Mouse (Mus musculus) activated CD4-positive, CD25-positive, alpha-beta regulatory T cell, adult 9 weeks (primary cell): ENCODE data around the gene Zbtb43. TPM values are rescaled to one million over a fixed set of nuclear protein-coding genes. Genes with fewer than 3 reads are reported as not detected.

Experiments used
- polyA plus RNA-seq: library from polyadenylated mRNA; unstranded; fragments of 100-300 nt; shearing (Covaris generic); gene quantifications from one replicate; pipeline ENCODE4 v1.2.1, GENCODE M21; 2017

Gene Zbtb43
- 28.2 TPM for polyA plus RNA-seq

DNA sequence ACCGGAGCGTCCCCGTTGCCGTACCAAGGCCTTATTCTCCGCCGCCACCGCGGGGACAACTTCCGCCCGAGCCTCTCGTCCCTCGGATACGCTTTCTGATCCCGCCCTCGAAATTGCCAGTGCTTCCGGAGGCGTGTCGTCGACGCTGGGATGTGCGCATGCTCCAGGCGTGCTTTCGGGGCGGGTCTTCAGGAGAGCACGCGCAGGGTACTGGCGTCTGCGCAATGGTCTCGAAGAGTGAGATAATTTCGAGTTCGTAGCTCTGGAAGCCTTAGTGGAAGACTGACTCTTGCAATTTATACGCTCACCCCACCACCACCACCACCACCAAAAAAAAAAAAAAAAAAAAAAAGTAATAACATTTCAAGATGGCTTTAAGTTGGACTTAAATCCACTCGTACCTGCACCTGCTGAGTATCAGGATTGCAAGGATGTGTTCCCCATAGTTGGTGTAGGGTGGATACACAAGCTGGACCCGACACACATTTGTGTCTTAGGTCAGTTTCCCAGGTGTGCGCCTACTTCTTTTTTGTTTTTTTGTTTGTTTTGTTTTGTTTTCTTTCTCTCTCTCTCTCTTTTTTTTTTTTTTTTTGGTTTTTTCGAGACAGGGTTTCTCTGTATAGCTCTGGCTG lies at the start of gene Zbtb43:
Zbtb43 (minus strand) TSS at position 94 of the 632 bp plus-strand sequence.

DNA sequence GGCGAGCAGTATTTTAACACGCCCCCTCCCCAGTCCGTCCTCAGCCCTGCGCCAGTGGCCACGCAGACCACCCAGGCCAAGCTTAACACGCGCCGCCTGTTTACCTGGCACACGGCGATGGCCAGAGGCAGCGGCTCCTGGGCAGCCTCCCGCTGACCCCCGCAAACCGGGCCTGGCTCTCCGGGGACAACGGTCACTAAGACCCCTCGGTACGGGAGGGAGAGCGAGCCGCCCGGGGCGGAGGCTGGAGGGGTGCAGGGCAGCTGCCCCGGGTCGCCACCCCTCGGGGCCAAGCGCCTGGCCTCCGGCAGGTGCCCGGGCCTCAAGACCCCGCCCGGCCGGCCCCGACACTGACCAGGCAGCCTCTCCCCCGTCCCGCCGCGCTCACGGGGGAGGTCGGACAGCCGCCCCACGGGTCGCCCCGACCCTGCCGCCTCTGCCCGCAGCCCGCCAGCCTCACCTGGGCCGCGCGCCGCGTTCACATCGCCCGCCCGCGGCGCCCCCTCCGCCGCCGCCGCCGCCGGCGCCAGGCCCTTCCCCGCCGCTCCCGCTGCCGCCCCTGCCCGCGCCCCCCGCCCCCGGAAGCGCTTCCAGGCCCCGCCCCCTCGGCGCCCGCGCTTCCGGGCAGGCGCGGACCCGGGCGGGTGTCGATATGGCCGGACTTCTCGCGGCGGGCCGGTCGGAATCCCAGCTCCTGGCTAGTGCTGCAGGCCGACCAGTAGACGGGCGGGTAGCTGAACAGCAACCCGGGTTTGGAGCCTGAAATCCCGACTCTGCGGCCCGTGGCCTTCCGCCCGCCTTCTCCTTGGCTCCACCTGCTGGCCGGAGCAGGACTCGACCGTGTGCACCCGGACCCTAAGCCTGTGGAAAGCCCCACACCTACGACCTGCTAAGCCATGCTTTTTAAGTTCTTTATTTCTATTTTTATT lies 37.3 kb downstream of the Zbtb43 start, which contains the start of gene Zbtb34:
Zbtb34 (minus strand) TSS at position 554 of the 929 bp plus-strand sequence.

Other genes starting within 250 kb of the Zbtb43 start
- 10.2 TPM for gene Ralgps1, start 97.1 kb downstream of the Zbtb43 start, polyA plus RNA-seq
- 0.82 TPM for gene Zbtb34, start 37.2 kb downstream of the Zbtb43 start, polyA plus RNA-seq
- gene Lmx1b, start 172.0 kb upstream of the Zbtb43 start, polyA plus RNA-seq, result not detected